Mouse (Mus musculus) lung, embryonic 16.5 days (tissue): Measurements from ENCODE around the gene Ephb6. TPM values are rescaled to one million over a fixed set of nuclear protein-coding genes. Genes with fewer than 3 reads are reported as not detected.

Experiments
- ATAC-seq: fragments of 200-750 bp; cut with Nextera tagmentation; 2 replicates; pipeline ENCODE4 v1.8.0; 2017; ENCODE audit warnings: low read depth, mild to moderate bottlenecking, moderate library complexity
- H3K27ac ChIP-seq: fragments of 300-500 bp; sonication (generic); 2 replicates; pipeline ENCODE4 v1.5.1; 2014; ENCODE audit warnings: mild to moderate bottlenecking, control low read depth, low read length
- H3K27me3 ChIP-seq: fragments of 300-500 bp; sonication (generic); 2 replicates; pipeline ENCODE4 v1.6.1; 2014; ENCODE audit warnings: low read depth, low read length, mixed read lengths; ENCODE audit not compliant: control insufficient read depth, insufficient read depth
- H3K36me3 ChIP-seq: fragments of 300-500 bp; sonication (generic); 2 replicates; pipeline ENCODE4 v1.6.1; 2014; ENCODE audit warnings: low read length; ENCODE audit not compliant: control insufficient read depth, insufficient read depth
- H3K4me1 ChIP-seq: fragments of 300-500 bp; sonication (generic); replicated peaks from 2 replicates; pipeline ENCODE4 v1.6.1; 2014; ENCODE audit warnings: low read length, mixed read lengths; ENCODE audit not compliant: control insufficient read depth, insufficient read depth
- H3K4me2 ChIP-seq: fragments of 300-500 bp; sonication (generic); 2 replicates; pipeline ENCODE4 v1.6.1; 2014; ENCODE audit warnings: low read depth, low read length, control low read depth
- H3K4me3 ChIP-seq: fragments of 300-500 bp; sonication (generic); 2 replicates; pipeline ENCODE4 v1.5.1; 2014; ENCODE audit warnings: mild to moderate bottlenecking, low read length, control low read depth
- H3K9ac ChIP-seq: fragments of 300-500 bp; sonication (generic); 2 replicates; pipeline ENCODE4 v1.6.1; 2014; ENCODE audit warnings: low read length, control low read depth
- H3K9me3 ChIP-seq: fragments of 300-500 bp; sonication (generic); 2 replicates; pipeline ENCODE4 v1.6.1; 2016; ENCODE audit warnings: low read length; ENCODE audit not compliant: control insufficient read depth
- WGBS: fragments of 180-500 bp; shearing (Covaris S2); extraction: QIAGEN DNeasy Blood & Tissue Kit; methylation state at CpG from one replicate; pipeline ENCODE4 v1.1.7; 2014; 5-methylcytosine and 5-hydroxymethylcytosine counted together
- polyA plus RNA-seq: library from polyadenylated mRNA; unstranded; fragments of >200 nt; fragmentation: Nextera tagmentation; extraction: Ambion mirVana; gene quantifications from 2 replicates; pipeline ENCODE4 v1.2.1, GENCODE M21; 2015

Gene Ephb6
- polyA plus RNA-seq, 1 experiment from 2014 or later = 12.0 TPM

- no peak overlapping the region for H3K27ac ChIP-seq
- no peaks in the 10 kb centered on the region for H3K9me3 ChIP-seq
- no peaks in the 10 kb centered on the region for H3K27me3 ChIP-seq
- no peak overlapping the region for H3K4me2 ChIP-seq
- H3K9ac ChIP-seq = no peak overlapping the region
- no peaks in the 10 kb centered on the region for H3K4me1 ChIP-seq
- H3K36me3 ChIP-seq = no peaks in the 10 kb centered on the region
- no peak for ATAC-seq
- 81% methylated on average over 4 of the region's 4 CpGs for WGBS
- H3K4me3 ChIP-seq = no peak overlapping the region
These were observed 38.3 kb upstream of the Ephb6 start for GRCm38 (mm10) chr6:41566965-41567364.

DNA sequence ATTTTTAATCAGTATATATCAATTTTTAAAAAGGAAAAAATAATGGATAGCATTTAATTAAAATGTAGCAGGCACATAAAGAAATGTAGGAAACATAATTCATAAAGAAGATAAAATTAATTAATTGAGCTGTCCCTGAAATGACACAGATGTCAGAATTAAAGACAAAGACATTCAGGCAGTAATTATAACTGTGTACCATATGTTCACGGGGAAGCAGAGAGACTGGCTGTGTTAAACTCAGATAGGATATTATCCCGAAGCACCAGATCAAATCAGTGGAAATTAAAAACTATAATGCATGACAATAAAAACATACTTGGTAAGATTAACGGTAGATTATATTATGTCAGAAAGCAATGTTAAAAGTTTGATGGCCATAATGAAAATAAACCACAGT is 36.2 kb upstream of the Ephb6 start:
- H3K36me3 ChIP-seq = no peaks in the 10 kb centered on the region
- no peak overlapping the region for H3K4me3 ChIP-seq
- H3K4me1 ChIP-seq = no peaks in the 10 kb centered on the region
- no peaks in the 10 kb centered on the region for H3K9me3 ChIP-seq
- no peak overlapping the region for H3K27ac ChIP-seq
- no peak overlapping the region for H3K4me2 ChIP-seq
- WGBS = 80% methylated on average over 3 of the region's 3 CpGs
- ATAC-seq = no peak
- H3K27me3 ChIP-seq = no peaks in the 10 kb centered on the region
- H3K9ac ChIP-seq = no peak overlapping the region

- no peak overlapping the region for H3K27ac ChIP-seq
- H3K4me2 ChIP-seq = no peak overlapping the region
- H3K9ac ChIP-seq = no peak overlapping the region
- H3K27me3 ChIP-seq = no peaks in the 10 kb centered on the region
- no peaks in the 10 kb centered on the region for H3K4me1 ChIP-seq
- no peak overlapping the region for H3K4me3 ChIP-seq
- H3K36me3 ChIP-seq = no peaks in the 10 kb centered on the region
- no peaks in the 10 kb centered on the region for H3K9me3 ChIP-seq
- 40% methylated on average over 5 of the region's 5 CpGs for WGBS
- no peak for ATAC-seq
These were observed 28.7 kb upstream of the Ephb6 start for GRCm38 (mm10) chr6:41576526-41577097.

GRCm38 (mm10) chr6:41577297-41577696 is 28.0 kb upstream of the Ephb6 start:
- no peaks in the 10 kb centered on the region for H3K9me3 ChIP-seq
- ATAC-seq = no peak
- H3K36me3 ChIP-seq = no peaks in the 10 kb centered on the region
- H3K4me1 ChIP-seq = no peaks in the 10 kb centered on the region
- no peak overlapping the region for H3K9ac ChIP-seq
- WGBS = 39% methylated on average over 5 of the region's 5 CpGs
- H3K27me3 ChIP-seq = no peaks in the 10 kb centered on the region
- H3K27ac ChIP-seq = no peak overlapping the region
- H3K4me3 ChIP-seq = no peak overlapping the region
- no peak overlapping the region for H3K4me2 ChIP-seq

DNA sequence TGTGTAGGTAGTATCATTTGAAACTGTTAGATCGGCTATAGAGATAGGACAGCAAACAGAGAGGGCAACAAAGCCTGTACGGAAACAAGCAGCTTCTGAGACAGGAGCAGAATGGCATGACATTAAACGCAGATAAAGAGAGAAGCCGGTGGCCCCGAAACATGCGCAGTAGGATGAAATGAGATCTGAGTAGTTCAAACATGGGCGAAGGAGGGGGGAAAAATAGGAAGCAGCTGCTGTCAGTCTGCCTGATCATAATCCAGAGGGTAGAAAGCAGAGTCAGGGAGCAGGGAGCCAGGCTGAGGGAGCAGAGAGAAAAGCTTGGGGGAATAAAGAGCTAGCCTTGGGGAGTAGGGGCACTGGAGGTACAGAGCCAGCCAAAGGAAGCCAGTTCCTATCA is 24.0 kb upstream of the Ephb6 start:
- no peaks in the 10 kb centered on the region for H3K27me3 ChIP-seq
- no peak overlapping the region for H3K4me3 ChIP-seq
- ATAC-seq = no peak
- no peaks in the 10 kb centered on the region for H3K4me1 ChIP-seq
- H3K36me3 ChIP-seq = no peaks in the 10 kb centered on the region
- H3K9me3 ChIP-seq = no peaks in the 10 kb centered on the region
- H3K9ac ChIP-seq = no peak overlapping the region
- WGBS = 39% methylated on average over 7 of the region's 7 CpGs
- no peak overlapping the region for H3K4me2 ChIP-seq
- no peak overlapping the region for H3K27ac ChIP-seq

DNA sequence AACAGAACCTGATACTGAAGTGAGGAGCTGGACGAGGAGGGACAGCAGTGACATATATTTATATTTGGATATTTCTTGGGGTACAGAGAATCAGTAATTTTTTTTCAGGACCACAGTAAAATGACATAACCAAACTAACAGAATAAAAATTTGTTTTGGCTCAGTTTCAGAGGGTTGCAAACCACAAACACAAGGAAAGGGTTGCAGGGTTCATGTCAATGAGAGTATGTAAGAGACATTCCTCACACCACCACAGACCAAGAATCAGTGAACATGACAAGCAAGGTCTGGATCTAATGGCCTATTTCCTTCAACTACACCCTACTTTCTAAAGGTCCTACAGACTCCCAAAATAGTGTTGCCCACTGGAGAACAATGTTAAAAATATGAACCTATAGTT is 23.1 kb upstream of the Ephb6 start:
- H3K4me3 ChIP-seq = no peak overlapping the region
- no peaks in the 10 kb centered on the region for H3K9me3 ChIP-seq
- H3K4me1 ChIP-seq = no peaks in the 10 kb centered on the region
- H3K27ac ChIP-seq = no peak overlapping the region
- ATAC-seq = no peak
- 64% methylated on average over 1 of the region's 1 CpGs for WGBS
- H3K4me2 ChIP-seq = no peak overlapping the region
- H3K27me3 ChIP-seq = no peaks in the 10 kb centered on the region
- no peaks in the 10 kb centered on the region for H3K36me3 ChIP-seq
- no peak overlapping the region for H3K9ac ChIP-seq

DNA sequence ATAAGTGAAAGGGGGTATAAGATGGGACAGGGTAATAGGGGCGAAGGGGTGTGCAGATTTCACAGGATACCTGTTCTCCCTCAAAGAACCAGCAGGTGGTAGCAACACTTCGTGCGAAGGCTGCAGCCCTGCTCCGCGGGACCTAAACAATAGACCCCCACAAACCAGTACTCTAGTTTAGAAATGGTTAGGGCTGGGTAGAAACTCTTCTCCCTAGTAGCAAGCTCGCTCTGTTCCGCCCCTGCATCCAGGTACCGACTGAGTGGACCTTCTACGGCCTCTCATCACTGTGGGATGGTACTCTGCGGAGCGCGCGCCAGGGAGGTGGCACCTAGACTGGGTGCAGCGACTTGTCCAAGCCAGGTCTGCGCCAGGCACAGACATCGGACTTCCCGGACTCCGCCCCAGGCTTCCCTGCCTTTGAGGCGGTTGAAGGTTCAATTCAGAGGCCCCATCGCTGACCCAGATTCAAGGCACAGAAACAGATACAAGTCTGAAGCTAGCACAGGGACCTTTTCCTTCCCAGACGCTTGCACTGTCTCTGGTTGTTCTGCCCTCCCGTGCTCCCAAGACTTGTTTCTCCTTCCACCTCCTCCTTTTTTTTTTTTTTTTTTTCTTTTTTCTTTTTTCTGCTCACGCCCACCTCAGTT is 756 bp upstream of the Ephb6 start:
- peak overlapping the region; percentile 80 for H3K9ac ChIP-seq
- peaks cover 9% of the 10 kb centered on the region for H3K4me1 ChIP-seq
- WGBS = 1% methylated on average over 23 of the region's 23 CpGs
- H3K9me3 ChIP-seq = no peaks in the 10 kb centered on the region
- H3K4me3 ChIP-seq = peak overlapping the region; percentile 77
- H3K36me3 ChIP-seq = no peaks in the 10 kb centered on the region
- no peaks in the 10 kb centered on the region for H3K27me3 ChIP-seq
- peak overlapping the region; percentile 91 for H3K27ac ChIP-seq
- peak; percentile 41 for ATAC-seq
- H3K4me2 ChIP-seq = peak overlapping the region; percentile 96

DNA sequence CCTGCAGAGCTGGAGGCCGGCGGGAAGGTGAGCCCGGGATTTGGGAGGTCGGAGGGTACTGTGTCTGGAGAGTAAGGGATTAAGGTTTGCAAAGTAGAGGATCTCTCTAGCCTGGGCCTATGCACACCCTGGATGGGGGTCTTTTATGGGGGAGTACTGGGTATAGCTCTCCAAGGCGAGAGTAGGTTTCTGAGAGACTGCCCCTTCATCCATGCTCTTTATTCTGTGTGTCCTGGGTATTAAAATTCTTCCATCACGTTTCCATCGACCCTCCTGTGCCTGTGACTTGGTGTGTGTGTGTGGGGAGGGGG is 467 bp downstream of the Ephb6 start:
- Histone ChIP-seq H3K4me1 (peaks cover 9% of the 10 kb centered on the region), H3K9ac (peak overlapping the region; percentile 80), H3K27ac (peak overlapping the region; percentile 30; the same call in 1 of the 2 replicates), H3K4me2 (peak overlapping the region; percentile 96), H3K36me3 (no peaks in the 10 kb centered on the region), H3K9me3 (no peaks in the 10 kb centered on the region), H3K27me3 (no peaks in the 10 kb centered on the region), H3K4me3 (peak overlapping the region; percentile 77)
- peak; percentile 24 for ATAC-seq
- WGBS = 1% methylated on average over 7 of the region's 7 CpGs

DNA sequence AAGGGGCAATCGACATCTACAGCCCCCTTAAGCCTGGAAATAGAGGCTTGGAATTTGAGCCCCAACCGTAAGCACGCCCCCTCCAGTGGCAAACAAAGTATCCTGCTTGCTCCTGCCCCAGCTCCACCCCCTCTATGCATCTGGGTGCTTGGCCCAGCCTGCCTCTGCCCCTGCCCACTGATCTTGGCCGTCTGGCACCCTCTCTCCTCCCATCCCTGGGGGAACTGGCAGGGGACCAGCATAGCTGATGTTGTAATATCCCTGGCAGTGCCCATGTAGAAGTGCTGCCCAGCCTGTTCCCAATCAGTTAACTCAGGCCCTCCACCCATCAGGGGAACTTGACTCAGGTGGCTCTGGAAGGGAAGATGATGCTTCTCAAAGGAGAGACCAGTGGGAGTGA is 932 bp downstream of the Ephb6 start:
- ATAC-seq = 0 out of 2 replicates have a peak, but pooled peaks have one; percentile 3
- 17% methylated on average over 4 of the region's 4 CpGs for WGBS
- peak overlapping the region; percentile 96 for H3K4me2 ChIP-seq
- H3K9me3 ChIP-seq = no peaks in the 10 kb centered on the region
- H3K4me3 ChIP-seq = peak overlapping the region; percentile 77
- H3K36me3 ChIP-seq = no peaks in the 10 kb centered on the region
- H3K27me3 ChIP-seq = no peaks in the 10 kb centered on the region
- peak overlapping the region; percentile 80 for H3K9ac ChIP-seq
- H3K4me1 ChIP-seq = peaks cover 9% of the 10 kb centered on the region
- H3K27ac ChIP-seq = no peak overlapping the region
